Mouse (Mus musculus): ENCODE results near the gene AU040320. TPM values are rescaled to one million over a fixed set of nuclear protein-coding genes. Genes with fewer than 3 reads are reported as not detected.

AU040320 gene
- total and polyA plus RNA-seq, 3 experiments: 3.0 to 17.0 (median 15.2) TPM

- Histone ChIP-seq H3K27me3 (replicated peaks) (no peaks in the 10 kb centered on the region), H3K4me2 (ENCODE audit: insufficient read depth, low read depth, poor library complexity, severe bottlenecking) (no peak overlapping the region), H3K9me3 (replicated peaks; ENCODE audit: low read length) (no peaks in the 10 kb centered on the region), H3K4me1 (ENCODE audit: control insufficient read depth in 1 of 2, insufficient read depth in 2 of 2) (peaks cover 0 to 12% of the 10 kb centered on the region in 2 experiments; a peak in 1 of 4 replicates), H3K27ac (ENCODE audit: insufficient read depth, low read depth) (no peak overlapping the region), H3K36me3 (replicated peaks in 1 of 2; ENCODE audit: control insufficient read depth in 1 of 2, insufficient read depth in 1 of 2, low read length in 1 of 2) (peaks cover 54 to 90% of the 10 kb centered on the region in 2 experiments), H3K9ac (ENCODE audit: insufficient read depth, low read depth) (no peak overlapping the region), H3K4me3 (replicated peaks in 1 of 3; ENCODE audit: low read depth in 2 of 3, low read length in 2 of 3, poor library complexity in 1 of 3) (no peak overlapping the region), H3K79me2 (replicated peaks; ENCODE audit: control insufficient read depth, extremely low read depth, insufficient read depth, poor library complexity, severe bottlenecking) (no peaks in the 10 kb centered on the region)
- dilution Hi-C loops (cut with MboI; ENCODE audit: extremely low pct_ligation_motif_present, extremely low pct_unique_long_range_greater_than_20kb, low sequenced_read_pairs) (no loop called here), in situ Hi-C loops (cut with MboI; ENCODE audit: low pct_ligation_motif_present, low pct_unique_long_range_greater_than_20kb, low sequenced_read_pairs) (no loop called here)
- TF ChIP-seq HCFC1 (IDR thresholded peaks at IDR 0.05; ENCODE audit: low read depth, low read length) (no peak), ZNF384 (IDR thresholded peaks at IDR 0.05; ENCODE audit: low read depth, low read length) (no peak), MAZ (IDR thresholded peaks at IDR 0.05; ENCODE audit: low read depth, low read length) (no peak), MAX (IDR thresholded peaks at IDR 0.05; ENCODE audit: low read length) (no peak), RCOR1 (conservative IDR thresholded peaks at IDR 0.05; ENCODE audit: low read depth, low read length) (no peak), ZMIZ1 (IDR thresholded peaks at IDR 0.05; ENCODE audit: low read depth, low read length) (no peak), BHLHE40 (IDR thresholded peaks at IDR 0.05; ENCODE audit: low read depth, low read length) (no peak), E2F4 (IDR thresholded peaks at IDR 0.05; ENCODE audit: insufficient replicate concordance, low read depth, low read length) (no peak), NRF1 (IDR thresholded peaks at IDR 0.05; ENCODE audit: low read depth, low read length) (no peak), GABPA (IDR thresholded peaks at IDR 0.05; ENCODE audit: insufficient replicate concordance, low read depth, low read length) (no peak), ELF1 (IDR thresholded peaks at IDR 0.05; ENCODE audit: low read depth, low read length) (no peak), MYC (IDR thresholded peaks at IDR 0.05; ENCODE audit: low read depth, low read length) (no peak), EP300 (IDR thresholded peaks at IDR 0.05; ENCODE audit: low read length) (no peak), CHD1 (IDR thresholded peaks at IDR 0.05; ENCODE audit: low read depth, low read length) (no peak), ZKSCAN1 (IDR thresholded peaks at IDR 0.05; ENCODE audit: borderline replicate concordance, low read depth, low read length) (no peak)
- DNase-seq (ENCODE audit: extremely low read depth): no peak
Measured at GRCm38 (mm10) chr4:126850019-126850777, 96.9 kb downstream of the AU040320 start.

GRCm38 (mm10) chr4:126850778-126851080 lies 97.4 kb downstream of the AU040320 start:
- no peak overlapping the region for H3K27ac ChIP-seq (ENCODE audit: insufficient read depth, low read depth)
- no peak overlapping the region for H3K4me3 ChIP-seq (replicated peaks in 1 of 3; ENCODE audit: low read depth in 2 of 3, low read length in 2 of 3, poor library complexity in 1 of 3)
- TF ChIP-seq NELFE (IDR thresholded peaks at IDR 0.05; ENCODE audit: low read depth, low read length) (no peak), CHD2 (IDR thresholded peaks at IDR 0.05; ENCODE audit: low read length) (no peak), MAFK (IDR thresholded peaks at IDR 0.05; ENCODE audit: insufficient replicate concordance, low read length) (no peak), RCOR1 (conservative IDR thresholded peaks at IDR 0.05; ENCODE audit: low read depth, low read length) (no peak), SIN3A (IDR thresholded peaks at IDR 0.05; ENCODE audit: low read length) (no peak), UBTF (IDR thresholded peaks at IDR 0.05; ENCODE audit: low read depth, low read length) (no peak), MEF2A (IDR thresholded peaks at IDR 0.05; ENCODE audit: borderline replicate concordance, low read depth, low read length) (no peak), USF2 (conservative IDR thresholded peaks at IDR 0.05; ENCODE audit: low read depth, low read length) (no peak), POLR2A (IDR thresholded peaks at IDR 0.05; ENCODE audit: low read depth, low read length) (no peak), JUND (conservative IDR thresholded peaks at IDR 0.05; ENCODE audit: low read depth, low read length) (no peak), GABPA (IDR thresholded peaks at IDR 0.05; ENCODE audit: insufficient replicate concordance, low read depth, low read length) (no peak), MAX (IDR thresholded peaks at IDR 0.05; ENCODE audit: low read length) (no peak), CHD1 (IDR thresholded peaks at IDR 0.05; ENCODE audit: low read depth, low read length) (no peak), HCFC1 (IDR thresholded peaks at IDR 0.05; ENCODE audit: low read depth, low read length) (no peak), JUN (IDR thresholded peaks at IDR 0.05; ENCODE audit: insufficient read depth, low read depth, low read length) (no peak), IRF4 (IDR thresholded peaks at IDR 0.05; ENCODE audit: low read depth, low read length) (no peak), E2F4 (IDR thresholded peaks at IDR 0.05; ENCODE audit: insufficient replicate concordance, low read depth, low read length) (no peak), TBP (conservative IDR thresholded peaks at IDR 0.05; ENCODE audit: low read depth, low read length) (no peak), ETS1 (conservative IDR thresholded peaks at IDR 0.05; ENCODE audit: low read depth, low read length) (no peak), NRF1 (IDR thresholded peaks at IDR 0.05; ENCODE audit: low read depth, low read length) (no peak)
- DNase-seq (ENCODE audit: extremely low read depth): no peak
- dilution Hi-C loops (cut with MboI; ENCODE audit: extremely low pct_ligation_motif_present, extremely low pct_unique_long_range_greater_than_20kb, low sequenced_read_pairs): no loop called here
- no peak overlapping the region for H3K4me2 ChIP-seq (ENCODE audit: insufficient read depth, low read depth, poor library complexity, severe bottlenecking)
- H3K27me3 ChIP-seq (replicated peaks): no peaks in the 10 kb centered on the region
- H3K36me3 ChIP-seq (replicated peaks in 1 of 2; ENCODE audit: control insufficient read depth in 1 of 2, insufficient read depth in 1 of 2, low read length in 1 of 2): peaks cover 54 to 89% of the 10 kb centered on the region in 2 experiments
- no peaks in the 10 kb centered on the region for H3K79me2 ChIP-seq (replicated peaks; ENCODE audit: control insufficient read depth, extremely low read depth, insufficient read depth, poor library complexity, severe bottlenecking)
- H3K9me3 ChIP-seq (replicated peaks; ENCODE audit: low read length): no peaks in the 10 kb centered on the region
- peaks cover 0 to 8% of the 10 kb centered on the region in 2 experiments; a peak in 1 of 4 replicates for H3K4me1 ChIP-seq (ENCODE audit: control insufficient read depth in 1 of 2, insufficient read depth in 2 of 2)
- H3K9ac ChIP-seq (ENCODE audit: insufficient read depth, low read depth): no peak overlapping the region
- in situ Hi-C loops (cut with MboI; ENCODE audit: low pct_ligation_motif_present, low pct_unique_long_range_greater_than_20kb, low sequenced_read_pairs): no loop called here
